Mouse (Mus musculus): ENCODE results near the gene Alox12.

DNA sequence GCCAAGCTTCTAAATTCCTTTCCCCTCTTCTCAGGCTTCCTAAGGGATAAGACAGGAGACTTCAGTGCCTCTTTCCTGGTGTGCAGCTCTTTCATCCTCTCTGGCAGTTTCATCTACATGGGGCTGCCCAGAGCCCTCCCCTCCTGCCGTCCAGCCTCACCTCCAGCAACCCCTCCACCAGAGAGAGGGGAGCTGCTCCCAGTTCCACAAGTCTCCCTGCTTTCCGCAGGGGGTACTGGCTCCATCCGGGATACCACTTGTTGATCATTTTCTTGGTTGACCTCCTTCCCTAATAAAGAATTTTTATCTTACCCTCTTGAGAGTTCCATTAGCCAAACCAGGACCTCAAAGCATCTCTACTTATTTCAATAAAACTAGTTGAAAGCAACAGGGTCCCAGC, 39.0 kb downstream of the Alox12 start:
- TF ChIP-seq CTCF (conservative IDR thresholded peaks at IDR 0.05; ENCODE audit: insufficient read depth, insufficient read length, low read depth, low read length) (no peak), POLR2A (IDR thresholded peaks at IDR 0.05; ENCODE audit: low read depth, low read length) (no peak)

Data from kidney, adult 2 months (tissue).